Mouse (Mus musculus) megakaryocyte, embryonic 14.5 days (primary cell): Measurements from ENCODE around the gene Rgmb.

Source experiments
- FLI1 ChIP-seq: IDR thresholded peaks from 2 replicates; pipeline ENCODE4 v1.6.1; 2012; ENCODE audit warnings: low read length, inconsistent platforms, mixed read lengths
- GATA1 ChIP-seq: IDR thresholded peaks from 3 replicates; pipeline ENCODE4 v1.6.1; 2012; ENCODE audit warnings: mixed read lengths, low read length, inconsistent platforms, borderline replicate concordance

GRCm38 (mm10) chr17:15799195-15799793 is 31.5 kb downstream of the Rgmb start:
- TF ChIP-seq FLI1 (no peak), GATA1 (no peak)
